Mouse (Mus musculus) embryonic facial prominence, embryonic 12.5 days (tissue): ENCODE data around the gene Gm36245. TPM values are rescaled to one million over a fixed set of nuclear protein-coding genes. Genes with fewer than 3 reads are reported as not detected.

Experiments used
- ATAC-seq: fragments of 200-750 bp; cut with Nextera tagmentation; 2 replicates; pipeline ENCODE4 v1.8.0; 2017; ENCODE audit not compliant: insufficient number of reproducible peaks, insufficient read depth, low FRiP score, low TSS enrichment
- H3K27ac ChIP-seq: fragments of 300-500 bp; sonication (generic); 2 replicates; pipeline ENCODE4 v1.5.1; 2016; ENCODE audit warnings: mild to moderate bottlenecking
- H3K27me3 ChIP-seq: fragments of 300-500 bp; sonication (generic); 2 replicates; pipeline ENCODE4 v1.6.1; 2016; ENCODE audit warnings: mild to moderate bottlenecking, moderate library complexity
- H3K36me3 ChIP-seq: fragments of 300-500 bp; sonication (generic); 2 replicates; pipeline ENCODE4 v1.6.1; 2016; ENCODE audit warnings: mild to moderate bottlenecking
- H3K4me1 ChIP-seq: fragments of 300-500 bp; sonication (generic); 2 replicates; pipeline ENCODE4 v1.6.1; 2016
- H3K4me2 ChIP-seq: fragments of 300-500 bp; sonication (generic); replicated peaks from 2 replicates; pipeline ENCODE4 v1.6.1; 2016; ENCODE audit warnings: mild to moderate bottlenecking, moderate library complexity
- H3K4me3 ChIP-seq: fragments of 300-500 bp; sonication (generic); 2 replicates; pipeline ENCODE4 v1.5.1; 2016; ENCODE audit warnings: mild to moderate bottlenecking
- H3K9ac ChIP-seq: fragments of 300-500 bp; sonication (generic); 2 replicates; pipeline ENCODE4 v1.6.1; 2016; ENCODE audit warnings: mild to moderate bottlenecking, moderate library complexity
- H3K9me3 ChIP-seq: fragments of 300-500 bp; sonication (generic); 2 replicates; pipeline ENCODE4 v1.6.1; 2016; ENCODE audit warnings: mild to moderate bottlenecking, moderate library complexity
- WGBS: fragments of 180-500 bp; shearing (Covaris S2); methylation state at CpG from one replicate; pipeline ENCODE4 v1.1.7; 2016; 5-methylcytosine and 5-hydroxymethylcytosine counted together
- polyA plus RNA-seq: library from polyadenylated mRNA; unstranded; fragments of >200 nt; fragmentation: Nextera tagmentation; extraction: Ambion mirVana; gene quantifications from 2 replicates; pipeline ENCODE4 v1.2.1, GENCODE M21; 2016

The Gm36245 gene
- not detected in 2 replicates for polyA plus RNA-seq

DNA sequence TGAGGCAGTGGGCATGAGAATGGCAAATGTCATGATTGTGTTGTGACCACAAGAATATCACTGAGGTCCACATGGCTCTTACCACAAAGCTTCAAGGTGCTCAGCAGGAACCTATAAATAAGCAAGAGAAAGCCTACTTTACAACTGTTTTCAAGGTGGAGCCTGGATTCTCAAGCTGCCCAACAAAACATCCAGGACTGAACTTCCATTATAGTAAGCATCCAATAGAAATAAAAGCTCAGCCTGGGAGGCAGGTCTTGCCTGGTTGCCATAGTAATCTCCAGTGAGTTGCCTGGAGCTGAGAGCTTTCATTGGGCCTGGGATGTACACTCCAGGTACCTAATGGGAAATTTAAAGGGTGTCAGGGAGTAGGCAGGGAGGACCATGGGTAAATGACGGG lies at the start of gene Gm36245:
Gm36245 (plus strand) TSS at position 301 of the 400 bp plus-strand sequence.
- no peaks in the 10 kb centered on the region for H3K36me3 ChIP-seq
- H3K9me3 ChIP-seq, result no peaks in the 10 kb centered on the region
- 78% methylated on average over 1 of the region's 1 CpGs for WGBS

GRCm38 (mm10) chr15:77561792-77562191 lies 37.3 kb upstream of the Gm36245 start, which contains the start of gene 1700025B11Rik:
TSS of gene 1700025B11Rik (minus strand) at chr15:77561892.
- Histone ChIP-seq H3K27me3 (no peaks in the 10 kb centered on the region), H3K4me3 (no peak within 1 kb of the TSS), H3K4me1 (no peaks in the 10 kb centered on the region), H3K4me2 (no peak within 1 kb of the TSS), H3K9ac (no peak within 1 kb of the TSS), H3K27ac (no peak within 1 kb of the TSS), H3K36me3 (no peaks in the 10 kb centered on the region), H3K9me3 (no peaks in the 10 kb centered on the region)
- no peak for ATAC-seq

More for the DNA sequence above, at the start of gene Gm36245:
- no peaks in the 10 kb centered on the region for H3K4me1 ChIP-seq
- H3K4me3 ChIP-seq, result no peak within 1 kb of the TSS
- no peak within 1 kb of the TSS for H3K9ac ChIP-seq
- H3K4me2 ChIP-seq, result no peak within 1 kb of the TSS
- ATAC-seq, result no peak
- H3K27ac ChIP-seq, result no peak within 1 kb of the TSS
- H3K27me3 ChIP-seq, result no peaks in the 10 kb centered on the region

DNA sequence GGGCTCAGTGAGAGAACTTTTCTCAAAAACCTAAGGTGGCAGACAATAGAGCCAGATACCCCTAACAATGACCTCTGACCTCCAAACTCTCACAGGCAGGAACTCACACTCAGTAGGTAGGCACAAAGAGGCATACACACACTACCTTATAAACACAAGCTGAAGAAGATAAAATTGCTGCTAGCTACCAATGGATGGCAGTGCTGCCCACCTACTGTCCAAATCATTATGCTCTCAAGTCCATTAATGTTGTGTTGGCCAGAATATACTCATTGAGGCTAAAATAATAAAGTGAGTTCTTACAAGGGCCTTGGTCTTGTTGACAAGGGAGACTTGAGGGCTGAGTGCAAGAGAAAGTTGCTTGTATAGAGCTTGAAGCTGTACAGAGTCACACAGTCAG lies 35.8 kb upstream of the Gm36245 start:
- no peak overlapping the region for H3K9ac ChIP-seq
- no peaks in the 10 kb centered on the region for H3K9me3 ChIP-seq
- ATAC-seq, result no peak
- no peaks in the 10 kb centered on the region for H3K4me1 ChIP-seq
- H3K27ac ChIP-seq, result no peak overlapping the region
- no peaks in the 10 kb centered on the region for H3K27me3 ChIP-seq
- no peak overlapping the region for H3K4me2 ChIP-seq
- no peak overlapping the region for H3K4me3 ChIP-seq
- H3K36me3 ChIP-seq, result no peaks in the 10 kb centered on the region

GRCm38 (mm10) chr15:77578801-77579200 lies 20.3 kb upstream of the Gm36245 start:
- H3K27ac ChIP-seq, result no peak overlapping the region
- H3K4me3 ChIP-seq, result no peak overlapping the region
- no peak for ATAC-seq
- H3K27me3 ChIP-seq, result no peaks in the 10 kb centered on the region
- peaks cover 7% of the 10 kb centered on the region for H3K9me3 ChIP-seq
- no peak overlapping the region for H3K9ac ChIP-seq
- H3K4me2 ChIP-seq, result no peak overlapping the region
- no peaks in the 10 kb centered on the region for H3K36me3 ChIP-seq
- 93% methylated on average over 2 of the region's 2 CpGs for WGBS
- no peaks in the 10 kb centered on the region for H3K4me1 ChIP-seq

- 84% methylated on average over 4 of the region's 4 CpGs for WGBS
- no peak overlapping the region for H3K4me2 ChIP-seq
- no peak overlapping the region for H3K9ac ChIP-seq
- no peaks in the 10 kb centered on the region for H3K4me1 ChIP-seq
- H3K9me3 ChIP-seq, result peaks cover 9% of the 10 kb centered on the region
- H3K27ac ChIP-seq, result no peak overlapping the region
- H3K4me3 ChIP-seq, result no peak overlapping the region
- H3K36me3 ChIP-seq, result no peaks in the 10 kb centered on the region
- ATAC-seq, result no peak
- H3K27me3 ChIP-seq, result no peaks in the 10 kb centered on the region
Observed at GRCm38 (mm10) chr15:77579311-77579710, 19.7 kb upstream of the Gm36245 start.

DNA sequence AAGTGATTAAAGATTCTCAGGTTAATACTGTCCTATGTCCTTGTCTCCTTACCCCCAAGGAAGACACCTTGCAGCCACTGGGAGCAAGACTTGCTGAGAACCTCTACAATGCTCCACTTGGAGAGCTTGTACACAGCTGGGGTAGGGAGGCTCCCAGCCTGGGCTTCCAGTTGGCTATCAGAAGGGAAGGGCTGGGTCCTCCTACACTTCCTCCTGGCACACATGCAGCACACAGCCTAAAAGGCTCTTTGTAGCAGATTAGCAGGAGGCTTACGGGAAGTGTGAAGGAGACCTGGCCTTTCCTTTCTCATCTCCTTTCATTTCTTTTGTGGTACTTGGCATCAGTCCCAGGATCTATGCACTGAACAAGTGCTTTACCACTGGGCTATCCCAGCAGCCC lies 17.4 kb upstream of the Gm36245 start:
- H3K27me3 ChIP-seq, result no peaks in the 10 kb centered on the region
- no peaks in the 10 kb centered on the region for H3K4me1 ChIP-seq
- ATAC-seq, result no peak
- peaks cover 9% of the 10 kb centered on the region for H3K9me3 ChIP-seq
- H3K27ac ChIP-seq, result no peak overlapping the region
- H3K36me3 ChIP-seq, result no peaks in the 10 kb centered on the region
- WGBS, result 58% methylated on average over 1 of the region's 1 CpGs
- no peak overlapping the region for H3K4me3 ChIP-seq
- H3K4me2 ChIP-seq, result no peak overlapping the region
- H3K9ac ChIP-seq, result no peak overlapping the region

GRCm38 (mm10) chr15:77587026-77587425 lies 12.0 kb upstream of the Gm36245 start:
- Histone ChIP-seq H3K27me3 (no peaks in the 10 kb centered on the region), H3K4me2 (no peak overlapping the region), H3K9me3 (peaks cover 9% of the 10 kb centered on the region), H3K36me3 (no peaks in the 10 kb centered on the region), H3K4me1 (no peaks in the 10 kb centered on the region), H3K27ac (no peak overlapping the region), H3K4me3 (no peak overlapping the region), H3K9ac (no peak overlapping the region)
- ATAC-seq, result no peak

GRCm38 (mm10) chr15:77588981-77589380 lies 10.1 kb upstream of the Gm36245 start:
- Histone ChIP-seq H3K4me2 (no peak overlapping the region), H3K27ac (no peak overlapping the region), H3K4me3 (no peak overlapping the region), H3K27me3 (no peaks in the 10 kb centered on the region), H3K4me1 (no peaks in the 10 kb centered on the region), H3K9me3 (peaks cover under 1% of the 10 kb centered on the region), H3K9ac (no peak overlapping the region), H3K36me3 (no peaks in the 10 kb centered on the region)
- no peak for ATAC-seq

GRCm38 (mm10) chr15:77590881-77591280 lies 8.2 kb upstream of the Gm36245 start:
- no peak overlapping the region for H3K4me2 ChIP-seq
- H3K9me3 ChIP-seq, result no peaks in the 10 kb centered on the region
- no peak overlapping the region for H3K9ac ChIP-seq
- no peaks in the 10 kb centered on the region for H3K36me3 ChIP-seq
- ATAC-seq, result no peak
- no peaks in the 10 kb centered on the region for H3K27me3 ChIP-seq
- 71% methylated on average over 2 of the region's 2 CpGs for WGBS
- no peaks in the 10 kb centered on the region for H3K4me1 ChIP-seq
- H3K4me3 ChIP-seq, result no peak overlapping the region
- no peak overlapping the region for H3K27ac ChIP-seq

DNA sequence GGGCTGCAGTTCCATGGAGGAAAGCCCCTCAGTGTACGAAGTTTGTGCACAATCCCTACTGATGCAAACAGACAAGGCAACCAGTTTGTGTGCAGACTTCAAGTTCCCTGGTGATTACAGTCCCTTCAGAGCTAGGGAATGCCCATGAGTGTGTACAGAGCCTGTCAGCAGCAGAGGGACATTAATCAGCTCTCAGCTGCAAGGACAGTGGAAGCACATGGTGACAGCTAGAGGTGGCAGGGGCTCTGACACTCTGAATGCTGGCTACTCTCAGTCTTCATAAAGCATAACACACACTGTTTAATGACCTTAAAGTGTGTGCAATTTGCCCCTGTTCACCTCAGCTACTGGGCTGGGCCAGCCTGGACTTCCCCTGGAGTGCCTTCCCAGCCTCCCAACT lies 5.5 kb upstream of the Gm36245 start:
- Histone ChIP-seq H3K4me1 (no peaks in the 10 kb centered on the region), H3K4me2 (no peak overlapping the region), H3K9me3 (no peaks in the 10 kb centered on the region), H3K27me3 (no peaks in the 10 kb centered on the region), H3K4me3 (no peak overlapping the region), H3K9ac (no peak overlapping the region), H3K36me3 (no peaks in the 10 kb centered on the region), H3K27ac (no peak overlapping the region)
- no peak for ATAC-seq
- WGBS, result 83% methylated on average over 1 of the region's 1 CpGs

- H3K4me3 ChIP-seq, result no peak within 1 kb of the TSS
- H3K27ac ChIP-seq, result no peak within 1 kb of the TSS
- no peak within 1 kb of the TSS for H3K9ac ChIP-seq
- no peaks in the 10 kb centered on the region for H3K36me3 ChIP-seq
- H3K9me3 ChIP-seq, result no peaks in the 10 kb centered on the region
- H3K4me2 ChIP-seq, result no peak within 1 kb of the TSS
- H3K27me3 ChIP-seq, result no peaks in the 10 kb centered on the region
- no peak for ATAC-seq
- 66% methylated on average over 5 of the region's 5 CpGs for WGBS
- H3K4me1 ChIP-seq, result no peaks in the 10 kb centered on the region
Observed at GRCm38 (mm10) chr15:77595961-77596360, 3.1 kb upstream of the Gm36245 start, which contains the start of gene Apol10b. TSS of gene Apol10b (minus strand) at chr15:77596125.

DNA sequence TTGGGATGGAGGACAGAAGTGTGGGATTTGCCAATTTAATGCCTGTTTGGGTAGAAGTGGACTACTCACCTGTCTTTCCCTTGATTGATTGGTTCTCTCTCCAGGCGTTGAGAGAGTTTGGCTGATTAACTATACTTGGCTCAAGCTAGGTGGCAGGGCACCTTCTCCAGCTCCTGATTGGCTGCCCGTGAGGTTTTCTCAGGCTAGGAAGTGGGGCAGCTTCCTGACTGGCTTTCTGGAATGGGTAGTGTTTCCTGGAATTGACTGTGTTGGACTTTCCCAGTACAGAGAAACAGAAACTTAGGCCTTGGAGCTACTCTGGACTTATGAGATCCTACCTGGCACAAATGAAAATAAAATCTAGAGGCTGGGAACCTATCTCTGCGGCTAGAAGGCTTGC lies 629 bp upstream of the Gm36245 start:
- Histone ChIP-seq H3K36me3 (no peaks in the 10 kb centered on the region), H3K4me3 (no peak overlapping the region), H3K9ac (no peak overlapping the region), H3K27me3 (no peaks in the 10 kb centered on the region), H3K9me3 (no peaks in the 10 kb centered on the region), H3K4me1 (no peaks in the 10 kb centered on the region), H3K4me2 (no peak overlapping the region), H3K27ac (no peak overlapping the region)
- 68% methylated on average over 3 of the region's 3 CpGs for WGBS
- ATAC-seq, result no peak

- H3K36me3 ChIP-seq, result no peaks in the 10 kb centered on the region
- H3K27me3 ChIP-seq, result no peaks in the 10 kb centered on the region
- no peaks in the 10 kb centered on the region for H3K4me1 ChIP-seq
- WGBS, result 90% methylated on average over 3 of the region's 3 CpGs
- no peak overlapping the region for H3K9ac ChIP-seq
- H3K27ac ChIP-seq, result no peak overlapping the region
- H3K4me3 ChIP-seq, result no peak overlapping the region
- H3K4me2 ChIP-seq, result no peak overlapping the region
- ATAC-seq, result no peak
- H3K9me3 ChIP-seq, result no peaks in the 10 kb centered on the region
Observed at GRCm38 (mm10) chr15:77606069-77606468, 7.0 kb downstream of the Gm36245 start.
